In the genomic region with DNA sequence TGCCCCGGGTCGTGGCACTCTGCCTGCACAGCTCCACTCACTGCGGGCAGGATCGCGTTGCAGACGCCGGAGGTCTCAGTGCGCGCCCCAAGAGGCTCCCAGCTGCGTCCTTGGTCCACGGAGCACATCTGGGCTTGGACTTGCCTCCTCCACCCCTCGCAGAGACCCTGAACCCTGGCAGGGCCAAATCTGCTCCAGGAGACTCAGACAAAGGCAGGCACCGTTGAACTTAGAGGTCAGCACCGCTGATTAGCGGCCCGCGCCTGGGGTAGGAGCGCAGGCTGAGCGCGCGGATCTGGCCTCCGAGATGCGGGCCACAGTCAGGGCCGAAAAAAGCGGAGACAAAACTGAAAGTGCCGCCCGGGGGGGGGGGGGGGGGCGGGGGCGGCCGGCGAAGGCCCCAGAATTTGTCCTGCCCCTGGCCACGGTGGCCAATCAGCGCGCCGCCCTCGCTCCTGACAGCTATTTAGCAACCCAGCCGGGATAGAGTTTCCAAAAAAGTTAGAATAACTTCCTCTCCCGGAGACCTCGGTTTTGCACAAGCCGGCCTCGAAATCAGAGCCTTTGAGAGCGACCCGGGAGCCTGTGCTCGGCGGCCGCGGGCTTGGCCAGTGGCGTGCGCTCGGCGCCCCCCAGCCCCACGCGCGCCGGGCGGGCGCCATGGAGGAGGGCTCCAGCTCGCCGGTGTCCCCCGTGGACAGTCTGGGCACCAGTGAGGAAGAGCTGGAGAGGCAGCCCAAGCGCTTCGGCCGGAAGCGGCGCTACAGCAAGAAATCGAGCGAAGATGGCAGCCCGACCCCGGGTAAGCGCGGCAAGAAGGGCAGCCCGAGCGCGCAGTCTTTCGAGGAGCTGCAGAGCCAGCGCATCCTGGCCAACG, we compare ENCODE assay signal across 8 mouse cellular contexts. TPM values are rescaled to one million over a fixed set of nuclear protein-coding genes. Genes with fewer than 3 reads are reported as not detected.
A peak's percentile ranks its signal among the peaks of the same experiment; 100 is the strongest.
DNase-seq lines count a peak whose midpoint lies in the region; ATAC-seq and TF ChIP-seq lines count a peak whose summit lies in the region.

A gene (plus strand): TSS at position 495 of the 877 bp plus-strand sequence.

- H3K4me1 ChIP-seq in spleen, adult 2 months (ENCODE audit: control insufficient read depth, insufficient read depth, insufficient read length): no peaks in the 10 kb centered on the region
- H3K4me1 ChIP-seq in forebrain, postnatal 0 days (ENCODE audit: insufficient read depth): no peaks in the 10 kb centered on the region
- H3K4me1 ChIP-seq in hindbrain, embryonic 10.5 days (replicated peaks): peaks cover 38% of the 10 kb centered on the region
- peaks cover 31% of the 10 kb centered on the region for H3K4me1 ChIP-seq in limb, embryonic 14.5 days (ENCODE audit: control insufficient read depth, insufficient read depth, low read length)
- H3K4me1 ChIP-seq in midbrain, embryonic 16.5 days (ENCODE audit: control insufficient read depth, insufficient read depth, low read length): peaks cover 14% of the 10 kb centered on the region

- H3K4me2 ChIP-seq in forebrain, postnatal 0 days (ENCODE audit: low read depth): peak within 1 kb of the TSS; percentile 70
- H3K4me2 ChIP-seq in limb, embryonic 14.5 days (replicated peaks; ENCODE audit: low read depth, low read length, severe bottlenecking): peak within 1 kb of the TSS; percentile 91
- peak within 1 kb of the TSS; percentile 75 for H3K4me2 ChIP-seq in midbrain, embryonic 16.5 days (ENCODE audit: low read length)

- 0 out of 2 replicates have a peak within 1 kb of the TSS, but pooled peaks have one; percentile 31 for H3K9ac ChIP-seq in forebrain, postnatal 0 days
- H3K9ac ChIP-seq in limb, embryonic 14.5 days (ENCODE audit: low read depth, low read length, severe bottlenecking): peak within 1 kb of the TSS; percentile 79
- peak within 1 kb of the TSS; percentile 64 for H3K9ac ChIP-seq in midbrain, embryonic 16.5 days (ENCODE audit: low read depth, low read length)

- peak; percentile 63 for ATAC-seq in forebrain, postnatal 0 days
- peak; percentile 82 for ATAC-seq in limb, embryonic 14.5 days (ENCODE audit: low FRiP score, low read depth)
- ATAC-seq in midbrain, embryonic 16.5 days: peak; percentile 55; the same call in 1 of the 2 replicates
- ATAC-seq in cerebellum, adult (ENCODE audit: insufficient number of reproducible peaks, low FRiP score, low TSS enrichment): no peak

- H3K27ac ChIP-seq in spleen, adult 2 months (ENCODE audit: insufficient read depth, low read length): no peak within 1 kb of the TSS
- no peak within 1 kb of the TSS for H3K27ac ChIP-seq in forebrain, postnatal 0 days (ENCODE audit: low read depth, low read length)
- H3K27ac ChIP-seq in hindbrain, embryonic 10.5 days: peak within 1 kb of the TSS; percentile 79
- H3K27ac ChIP-seq in limb, embryonic 14.5 days (replicated peaks; ENCODE audit: low read depth, low read length): peak within 1 kb of the TSS; percentile 89
- H3K27ac ChIP-seq in midbrain, embryonic 16.5 days (ENCODE audit: low read length): 0 out of 2 replicates have a peak within 1 kb of the TSS, but pooled peaks have one; percentile 28

- H3K9me3 ChIP-seq in forebrain, postnatal 0 days (ENCODE audit: low read length): no peaks in the 10 kb centered on the region
- no peaks in the 10 kb centered on the region for H3K9me3 ChIP-seq in hindbrain, embryonic 10.5 days
- H3K9me3 ChIP-seq in limb, embryonic 14.5 days (ENCODE audit: control insufficient read depth, low read length): no peaks in the 10 kb centered on the region
- no peaks in the 10 kb centered on the region for H3K9me3 ChIP-seq in midbrain, embryonic 16.5 days (replicated peaks; ENCODE audit: control insufficient read depth, low read length, poor library complexity, severe bottlenecking)

- no peaks in the 10 kb centered on the region for H3K36me3 ChIP-seq in spleen, adult 2 months (ENCODE audit: control insufficient read depth, insufficient read depth, low read length)
- H3K36me3 ChIP-seq in forebrain, postnatal 0 days (ENCODE audit: insufficient read depth): no peaks in the 10 kb centered on the region
- H3K36me3 ChIP-seq in hindbrain, embryonic 10.5 days: no peaks in the 10 kb centered on the region
- H3K36me3 ChIP-seq in limb, embryonic 14.5 days (ENCODE audit: control insufficient read depth, insufficient read depth, low read length): no peaks in the 10 kb centered on the region
- H3K36me3 ChIP-seq in midbrain, embryonic 16.5 days (ENCODE audit: control insufficient read depth, insufficient read depth, low read length): no peaks in the 10 kb centered on the region

- TF ChIP-seq CTCF in spleen, adult 2 months (IDR thresholded peaks at IDR 0.05; ENCODE audit: extremely low read depth, insufficient read depth, insufficient read length, insufficient replicate concordance): no peak
- TF ChIP-seq CTCF in forebrain, postnatal 0 days (IDR thresholded peaks at IDR 0.05; ENCODE audit: low read depth): peak; percentile 41

- no peak for TF ChIP-seq POLR2A in spleen, adult 2 months (IDR thresholded peaks at IDR 0.05; ENCODE audit: low read depth, low read length)
- peak; percentile 17; the same call in 1 of the 2 replicates for TF ChIP-seq POLR2A in limb, embryonic 14.5 days (IDR thresholded peaks at IDR 0.05; ENCODE audit: borderline replicate concordance, extremely low read depth, insufficient read depth, insufficient read length)

- no peaks in the 10 kb centered on the region; the same call in 1 of the 2 replicates for H3K27me3 ChIP-seq in spleen, adult 2 months (ENCODE audit: control insufficient read depth, insufficient read depth, low read length)
- peaks cover 60% of the 10 kb centered on the region for H3K27me3 ChIP-seq in forebrain, postnatal 0 days (ENCODE audit: insufficient read depth, low read length)
- H3K27me3 ChIP-seq in hindbrain, embryonic 10.5 days (ENCODE audit: insufficient read depth, poor library complexity, severe bottlenecking): peaks cover 87% of the 10 kb centered on the region
- peaks cover 24% of the 10 kb centered on the region; the same call in 1 of the 2 replicates for H3K27me3 ChIP-seq in limb, embryonic 14.5 days (ENCODE audit: control insufficient read depth, insufficient read depth, low read length)
- H3K27me3 ChIP-seq in midbrain, embryonic 16.5 days (ENCODE audit: control insufficient read depth, insufficient read depth, low read depth, low read length): peaks cover 46% of the 10 kb centered on the region

- 4% methylated on average over 72 of the region's 77 CpGs for WGBS in spleen, adult 2 months
- 5% methylated on average over 71 of the region's 77 CpGs for WGBS in forebrain, postnatal 0 days
- under 1% methylated on average over 77 of the region's 77 CpGs for WGBS in hindbrain, embryonic 10.5 days
- WGBS in limb, embryonic 14.5 days: under 1% methylated on average over 62 of the region's 77 CpGs
- WGBS in midbrain, embryonic 16.5 days: under 1% methylated on average over 67 of the region's 77 CpGs

- no peak for DNase-seq in spleen, adult 2 months (ENCODE audit: low read depth in 1 of 2, low spot score in 2 of 2)
- DNase-seq in spleen, postnatal 4 days (ENCODE audit: low spot score in 2 of 2): no peak
- DNase-seq in forebrain, postnatal 0 days: no peak
- DNase-seq in hindbrain, embryonic 10.5 days (ENCODE audit: low spot score): peak; percentile 76
- peak; percentile 83 for DNase-seq in limb, embryonic 14.5 days (ENCODE audit: low spot score)
- no peak for DNase-seq in urinary bladder, adult 2 months (ENCODE audit: low spot score)

- H3K4me3 ChIP-seq in spleen, adult 2 months (ENCODE audit: extremely low read depth, insufficient read depth, insufficient read length): peak within 1 kb of the TSS; percentile 13; the same call in 1 of the 2 replicates
- H3K4me3 ChIP-seq in forebrain, postnatal 0 days (ENCODE audit: low read depth, low read length): peak within 1 kb of the TSS; percentile 37
- H3K4me3 ChIP-seq in hindbrain, embryonic 10.5 days: peak within 1 kb of the TSS; percentile 65
- peak within 1 kb of the TSS; percentile 66 for H3K4me3 ChIP-seq in limb, embryonic 14.5 days (replicated peaks; ENCODE audit: low read length)
- peak within 1 kb of the TSS; percentile 51 for H3K4me3 ChIP-seq in midbrain, embryonic 16.5 days (ENCODE audit: low read depth, low read length)

RNA-seq across cellular contexts. Expression of the gene that starts here (rescaled TPM):
- polyA plus RNA-seq in spleen, adult 2 months (2012; rRNA removed): 1.4 and 2.2 TPM in 2 replicates
- 0.62 and 1.5 TPM in 2 replicates for total RNA-seq in forebrain, postnatal 0 days (2014; rRNA removed)
- polyA plus RNA-seq in forebrain, postnatal 0 days (2015; fragmentation: Nextera tagmentation; extraction: Ambion mirVana): 1.6 and 1.8 TPM in 2 replicates
- polyA plus RNA-seq in hindbrain, embryonic 10.5 days (2016; fragmentation: Nextera tagmentation; extraction: Ambion mirVana): 19.7 and 19.8 TPM in 2 replicates
- 240 and 337 TPM in 2 replicates for polyA plus RNA-seq in limb, embryonic 14.5 days (2012; rRNA removed)
- 80.8 and 81.8 TPM in 2 replicates for polyA plus RNA-seq in limb, embryonic 14.5 days (2014; fragmentation: Nextera tagmentation; extraction: Ambion mirVana)
- polyA plus RNA-seq in midbrain, embryonic 16.5 days (2015; fragmentation: Nextera tagmentation; extraction: Ambion mirVana): 2.6 and 3.5 TPM in 2 replicates
- polyA plus RNA-seq in urinary bladder, adult 2 months (2012; rRNA removed): 22.2 and 22.4 TPM in 2 replicates

Comparison
In these comparisons a context has a peak if more than half of its experiments do, and no peak if none do; other contexts are left out.
1. DNase-seq: peak in hindbrain, embryonic 10.5 days (single experiment) and limb, embryonic 14.5 days (single experiment); none in spleen, adult 2 months (0 of 2), spleen, postnatal 4 days (0 of 2), forebrain, postnatal 0 days (single experiment) and urinary bladder, adult 2 months (single experiment).
2. H3K27ac ChIP-seq: peak in hindbrain, embryonic 10.5 days (single experiment), limb, embryonic 14.5 days (single experiment) and midbrain, embryonic 16.5 days (single experiment); none in spleen, adult 2 months (single experiment) and forebrain, postnatal 0 days (single experiment).
3. H3K4me3 ChIP-seq: peak in every context shown above with its lines; median percentile 66 in limb, embryonic 14.5 days; 65 in hindbrain, embryonic 10.5 days; 51 in midbrain, embryonic 16.5 days; 37 in forebrain, postnatal 0 days; 13 in spleen, adult 2 months.
4. Peak in every context shown above with its lines, with median percentiles within 50 percentile points of each other: H3K4me2 ChIP-seq and H3K9ac ChIP-seq.